Mouse (Mus musculus) testis, adult 2 months (tissue): ENCODE measurements around the gene Grin2a. TPM values are rescaled to one million over a fixed set of nuclear protein-coding genes. Genes with fewer than 3 reads are reported as not detected.
A peak's percentile ranks its signal among the peaks of the same experiment; 100 is the strongest.

ENCODE experiments used
- H3K27ac ChIP-seq: fragments of 200-500 bp; 2 replicates; pipeline ENCODE4 v1.5.1; 2012; ENCODE audit warnings: low read depth, low read length; ENCODE audit not compliant: control insufficient read depth, insufficient read depth
- H3K27me3 ChIP-seq: fragments of 200-500 bp; 2 replicates; pipeline ENCODE4 v1.6.1; 2012; ENCODE audit warnings: mild to moderate bottlenecking, low read length, moderate library complexity; ENCODE audit not compliant: control insufficient read depth, insufficient read depth
- H3K36me3 ChIP-seq: fragments of 200-500 bp; 2 replicates; pipeline ENCODE4 v1.6.1; 2012; ENCODE audit warnings: mild to moderate bottlenecking, low read length; ENCODE audit not compliant: control insufficient read depth, insufficient read depth
- H3K4me1 ChIP-seq: fragments of 200-500 bp; 2 replicates; pipeline ENCODE4 v1.6.1; 2012; ENCODE audit warnings: low read length; ENCODE audit not compliant: control insufficient read depth, insufficient read depth
- H3K4me3 ChIP-seq: fragments of 200-500 bp; 2 replicates; pipeline ENCODE4 v1.5.1; 2012; ENCODE audit warnings: low read depth, mild to moderate bottlenecking, low read length, moderate library complexity, mixed read lengths; ENCODE audit not compliant: control insufficient read depth
- CTCF ChIP-seq: fragments of 200-500 bp; IDR thresholded peaks from 2 replicates; pipeline ENCODE4 v1.5.1; 2012; ENCODE audit warnings: low read depth, mild to moderate bottlenecking, inconsistent platforms, low read length, moderate library complexity; ENCODE audit not compliant: control insufficient read depth, insufficient read depth, insufficient replicate concordance
- POLR2A ChIP-seq: fragments of 200-500 bp; IDR thresholded peaks from 2 replicates; pipeline ENCODE4 v1.6.1; 2012; ENCODE audit warnings: low read depth, mild to moderate bottlenecking, inconsistent platforms, low read length, moderate library complexity; ENCODE audit not compliant: control insufficient read depth
- polyA plus RNA-seq: library from polyadenylated mRNA; depleted of rRNA; stranded (reverse); fragments of >200 nt; gene quantifications from 2 replicates; pipeline ENCODE4 v1.2.3, GENCODE M21; 2012

Gene Grin2a
- polyA plus RNA-seq, 1 experiment: 0.27 TPM

DNA sequence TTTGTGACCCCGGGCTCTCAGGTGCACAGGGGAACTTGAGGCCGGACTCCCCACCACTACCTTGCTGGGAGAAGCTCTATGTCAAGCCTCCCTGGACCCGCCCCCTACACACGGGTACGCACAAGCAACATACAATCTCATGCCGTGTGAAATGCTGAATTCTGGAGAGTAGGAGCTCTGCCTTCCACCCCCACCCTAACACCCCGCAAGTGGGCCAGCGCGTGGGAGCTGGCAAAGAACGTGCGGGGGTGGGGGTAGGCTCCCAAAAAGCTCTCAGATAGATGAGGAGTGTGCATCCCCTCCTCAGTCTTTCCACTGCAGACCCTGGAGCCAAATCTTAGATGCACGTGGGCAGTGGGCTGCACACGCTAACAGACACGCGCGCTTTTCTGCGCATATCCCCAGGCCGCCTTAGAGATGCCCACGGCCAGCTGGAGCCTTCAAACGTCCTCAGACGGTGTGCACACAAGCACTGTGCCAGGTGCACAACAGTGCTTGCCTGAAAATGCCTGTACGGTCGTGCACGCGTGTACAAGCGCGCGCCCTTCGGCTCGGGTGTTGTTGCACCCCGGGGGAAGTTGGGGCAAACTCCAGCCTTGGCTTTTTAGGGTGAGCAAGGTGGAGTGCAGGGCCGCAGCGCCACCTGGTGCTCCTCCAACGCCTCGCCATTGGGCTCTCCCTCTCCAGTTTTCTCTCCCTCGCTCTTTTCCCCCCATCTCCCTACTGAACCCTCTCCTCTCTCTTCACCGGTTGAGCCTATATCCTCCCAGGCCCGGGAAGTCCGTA, 1.9 kb downstream of the Grin2a start:
- no peak for TF ChIP-seq POLR2A
- TF ChIP-seq CTCF: peak; percentile 58; the same call in 1 of the 2 replicates
- H3K4me3 ChIP-seq: no peak overlapping the region
- peaks cover 2% of the 10 kb centered on the region; the same call in 1 of the 2 replicates for H3K4me1 ChIP-seq
- H3K27me3 ChIP-seq: no peaks in the 10 kb centered on the region
- H3K36me3 ChIP-seq: no peaks in the 10 kb centered on the region
- no peak overlapping the region for H3K27ac ChIP-seq

- no peak for TF ChIP-seq CTCF
- TF ChIP-seq POLR2A: no peak
- Histone ChIP-seq H3K27me3 (no peaks in the 10 kb centered on the region), H3K27ac (no peak overlapping the region), H3K4me3 (no peak overlapping the region), H3K4me1 (peaks cover 2% of the 10 kb centered on the region; the same call in 1 of the 2 replicates), H3K36me3 (no peaks in the 10 kb centered on the region)
Measured at GRCm38 (mm10) chr16:9992773-9993221, 2.6 kb downstream of the Grin2a start.

GRCm38 (mm10) chr16:9992076-9992772, 3.1 kb downstream of the Grin2a start:
- H3K4me3 ChIP-seq: no peak overlapping the region

DNA sequence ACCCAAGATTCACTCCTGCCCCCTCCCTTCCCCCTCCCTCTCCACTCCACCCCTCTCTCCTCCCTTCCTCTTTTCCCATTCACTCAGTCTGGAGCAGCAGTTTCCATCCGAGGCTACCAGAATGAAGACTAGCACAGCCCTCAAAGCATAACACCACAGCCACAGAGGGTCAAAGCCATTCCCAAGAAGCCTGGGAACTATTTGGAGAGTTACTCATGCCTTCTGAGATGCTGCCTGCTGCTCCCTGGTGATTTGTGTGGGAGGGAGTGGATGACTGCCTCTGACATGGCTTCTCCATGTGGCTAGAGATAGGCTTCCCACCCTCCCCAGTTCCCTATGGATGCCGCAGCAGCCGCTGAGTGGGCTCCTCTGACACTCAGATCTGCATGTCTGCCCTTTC, 10.3 kb downstream of the Grin2a start:
- no peaks in the 10 kb centered on the region for H3K4me1 ChIP-seq
- H3K27me3 ChIP-seq: no peaks in the 10 kb centered on the region
- no peak overlapping the region for H3K4me3 ChIP-seq
- no peak for TF ChIP-seq CTCF
- no peak for TF ChIP-seq POLR2A
- H3K36me3 ChIP-seq: no peaks in the 10 kb centered on the region
- H3K27ac ChIP-seq: no peak overlapping the region

More at GRCm38 (mm10) chr16:9992076-9992772, 3.1 kb downstream of the Grin2a start:
- Histone ChIP-seq H3K27ac (no peak overlapping the region), H3K36me3 (no peaks in the 10 kb centered on the region), H3K4me1 (peaks cover 2% of the 10 kb centered on the region; the same call in 1 of the 2 replicates), H3K27me3 (no peaks in the 10 kb centered on the region)
- TF ChIP-seq POLR2A (no peak), CTCF (no peak)

DNA sequence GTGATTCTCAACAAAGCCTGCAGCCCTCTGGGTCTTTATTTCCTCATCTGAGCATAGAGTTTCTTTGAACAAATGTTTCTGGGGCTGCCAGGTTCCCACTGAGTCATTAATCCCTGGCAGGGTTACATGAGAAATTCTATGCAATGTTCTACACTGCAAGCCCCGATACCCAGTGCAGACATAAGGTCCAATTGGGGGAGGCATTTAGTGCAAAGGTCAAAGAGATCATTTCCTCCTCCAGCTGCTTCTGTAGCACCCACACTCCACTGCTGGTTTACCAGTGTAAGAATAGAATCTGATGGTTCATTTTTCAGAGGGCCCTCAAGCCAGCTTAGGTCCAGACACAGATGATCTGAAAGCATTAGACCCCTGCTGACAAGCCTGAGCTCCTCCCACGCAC, 14.7 kb downstream of the Grin2a start:
- Histone ChIP-seq H3K27ac (no peak overlapping the region), H3K36me3 (no peaks in the 10 kb centered on the region), H3K4me1 (no peaks in the 10 kb centered on the region), H3K4me3 (no peak overlapping the region), H3K27me3 (no peaks in the 10 kb centered on the region)
- TF ChIP-seq POLR2A (no peak), CTCF (no peak)

- no peak overlapping the region for H3K4me3 ChIP-seq
- no peak overlapping the region for H3K27ac ChIP-seq
- H3K36me3 ChIP-seq: no peaks in the 10 kb centered on the region
- H3K4me1 ChIP-seq: no peaks in the 10 kb centered on the region
- H3K27me3 ChIP-seq: no peaks in the 10 kb centered on the region
- no peak for TF ChIP-seq POLR2A
- no peak for TF ChIP-seq CTCF
Measured at GRCm38 (mm10) chr16:9978173-9978572, 17.2 kb downstream of the Grin2a start.

GRCm38 (mm10) chr16:9972705-9973104, 22.7 kb downstream of the Grin2a start:
- H3K27ac ChIP-seq: no peak overlapping the region
- no peaks in the 10 kb centered on the region for H3K4me1 ChIP-seq
- H3K4me3 ChIP-seq: no peak overlapping the region
- H3K27me3 ChIP-seq: no peaks in the 10 kb centered on the region
- no peaks in the 10 kb centered on the region for H3K36me3 ChIP-seq
- TF ChIP-seq CTCF: no peak
- no peak for TF ChIP-seq POLR2A
